Mouse (Mus musculus) adrenal gland, adult 2 months (tissue): ENCODE measurements around the gene Trp53bp1. TPM values are rescaled to one million over a fixed set of nuclear protein-coding genes. Genes with fewer than 3 reads are reported as not detected.

Experiments
- polyA plus RNA-seq: library from polyadenylated mRNA; depleted of rRNA; stranded (reverse); fragments of >200 nt; gene quantifications from 2 replicates; pipeline ENCODE4 v1.2.3, GENCODE M21; 2012; rRNA removed
- total RNA-seq, 2 experiments: library from RNA; stranded (reverse); gene quantifications; 2 replicates each; pipeline ENCODE4 v1.2.3; 2021

Gene Trp53bp1
- total and polyA plus RNA-seq, 3 experiments: 33.4 to 67.9 (median 52.2) TPM

Other genes with a start within 250 kb of the Trp53bp1 start
- under 1 TPM in 1 of 2 experiments, not detected in 1; 0.17 TPM for gene Epb42, start 234.3 kb downstream of the Trp53bp1 start, total RNA-seq
- gene Epb42, start 234.3 kb downstream of the Trp53bp1 start, polyA plus RNA-seq: not detected in 2 replicates
- gene Tgm5, start 185.6 kb downstream of the Trp53bp1 start, total RNA-seq: under 1 TPM in 1 of 2 experiments, not detected in 1; 0.12 TPM
- not detected in 2 replicates for gene Tgm5, start 185.6 kb downstream of the Trp53bp1 start, polyA plus RNA-seq
- gene Tgm7, start 161.6 kb downstream of the Trp53bp1 start, total RNA-seq: not detected
- not detected in 2 replicates for gene Tgm7, start 161.6 kb downstream of the Trp53bp1 start, polyA plus RNA-seq
- 10 to 100 TPM; 19.1 to 20.6 TPM for gene Adal, start 131.0 kb downstream of the Trp53bp1 start, total RNA-seq
- gene Adal, start 131.0 kb downstream of the Trp53bp1 start, polyA plus RNA-seq: 11.7 and 12.8 TPM in 2 replicates
- gene Lcmt2, start 130.8 kb downstream of the Trp53bp1 start, total RNA-seq: 10 to 100 TPM in 1 of 2 experiments, 1 to 10 TPM in 1; 7.0 to 11.8 TPM
- gene Lcmt2, start 130.8 kb downstream of the Trp53bp1 start, polyA plus RNA-seq: 17.9 and 18.1 TPM in 2 replicates
- gene Tubgcp4, start 100.8 kb downstream of the Trp53bp1 start, total RNA-seq: 10 to 100 TPM; 38.6 to 42.4 TPM
- 28.4 and 42.1 TPM in 2 replicates for gene Tubgcp4, start 100.8 kb downstream of the Trp53bp1 start, polyA plus RNA-seq
- gene Zscan29, start 100.3 kb downstream of the Trp53bp1 start, total RNA-seq: 10 to 100 TPM; 13.5 to 19.6 TPM
- gene Zscan29, start 100.3 kb downstream of the Trp53bp1 start, polyA plus RNA-seq: 2.6 and 3.1 TPM in 2 replicates
- 10 to 100 TPM in 1 of 2 experiments, 1 to 10 TPM in 1; 5.1 to 12.1 TPM for gene Map1a, start 18.2 kb upstream of the Trp53bp1 start, total RNA-seq
- gene Map1a, start 18.2 kb upstream of the Trp53bp1 start, polyA plus RNA-seq: 2.4 and 4.2 TPM in 2 replicates
- 10 to 100 TPM; 51.4 to 56.9 TPM for gene Ppip5k1, start 84.0 kb upstream of the Trp53bp1 start, total RNA-seq
- gene Ppip5k1, start 84.0 kb upstream of the Trp53bp1 start, polyA plus RNA-seq: 36.7 and 41.0 TPM in 2 replicates
- 10 to 100 TPM in 1 of 2 experiments, 1 to 10 TPM in 1; 6.9 to 14.2 TPM for gene Ckmt1, start 86.3 kb upstream of the Trp53bp1 start, total RNA-seq
- gene Ckmt1, start 86.3 kb upstream of the Trp53bp1 start, polyA plus RNA-seq: 9.2 and 11.5 TPM in 2 replicates
- gene Strc, start 115.8 kb upstream of the Trp53bp1 start, total RNA-seq: under 1 TPM in 1 of 2 experiments, not detected in 1; 0.31 TPM
- 0.07 and 0.16 TPM in 2 replicates for gene Strc, start 115.8 kb upstream of the Trp53bp1 start, polyA plus RNA-seq
- 100 to 1,000 TPM; 385 to 421 TPM for gene Pdia3, start 142.4 kb upstream of the Trp53bp1 start, total RNA-seq
- 1,644 and 2,044 TPM in 2 replicates for gene Pdia3, start 142.4 kb upstream of the Trp53bp1 start, polyA plus RNA-seq
- 1 to 10 TPM; 1.5 to 2.4 TPM for gene Catsper2, start 142.4 kb upstream of the Trp53bp1 start, total RNA-seq
- gene Catsper2, start 142.4 kb upstream of the Trp53bp1 start, polyA plus RNA-seq: 0.65 and 0.95 TPM in 2 replicates
- gene Ell3, start 172.9 kb upstream of the Trp53bp1 start, total RNA-seq: under 1 TPM; 0.35 to 0.63 TPM
- 0.20 and 0.23 TPM in 2 replicates for gene Ell3, start 172.9 kb upstream of the Trp53bp1 start, polyA plus RNA-seq
- gene Serf2, start 177.8 kb upstream of the Trp53bp1 start, total RNA-seq: 100 to 1,000 TPM; 272 to 371 TPM
- 275 and 332 TPM in 2 replicates for gene Serf2, start 177.8 kb upstream of the Trp53bp1 start, polyA plus RNA-seq
- 10 to 100 TPM; 15.7 to 25.5 TPM for gene Hypk, start 181.9 kb upstream of the Trp53bp1 start, total RNA-seq
- 2.2 and 3.0 TPM in 2 replicates for gene Hypk, start 181.9 kb upstream of the Trp53bp1 start, polyA plus RNA-seq
- under 1 TPM in 1 of 2 experiments, not detected in 1; 0.21 TPM for gene Serinc4, start 185.4 kb upstream of the Trp53bp1 start, total RNA-seq
- 0.16 and 0.20 TPM in 2 replicates for gene Serinc4, start 185.4 kb upstream of the Trp53bp1 start, polyA plus RNA-seq
- gene Mfap1b, start 202.7 kb upstream of the Trp53bp1 start, total RNA-seq: 10 to 100 TPM; 37.2 to 38.7 TPM
- 0.89 and 0.98 TPM in 2 replicates for gene Mfap1b, start 202.7 kb upstream of the Trp53bp1 start, polyA plus RNA-seq
- gene Mfap1a, start 235.3 kb upstream of the Trp53bp1 start, total RNA-seq: 10 to 100 TPM; 30.0 to 37.3 TPM
- 0.68 and 0.79 TPM in 2 replicates for gene Mfap1a, start 235.3 kb upstream of the Trp53bp1 start, polyA plus RNA-seq
- gene Wdr76, start 235.3 kb upstream of the Trp53bp1 start, total RNA-seq: 1 to 10 TPM; 2.6 to 5.4 TPM
- 0.46 and 0.66 TPM in 2 replicates for gene Wdr76, start 235.3 kb upstream of the Trp53bp1 start, polyA plus RNA-seq